In genomic region chr4:89089110-89089509, GRCm38 (mm10) we compare ENCODE assay signal across 24 mouse cellular contexts.
"Had no signal": no experiment of that assay in that cellular context is flagged by ENCODE, and none has a peak within 500 bp of the region (broad histone marks: within the 10 kb centered on the region; RNA-seq: fewer than 3 reads in every experiment).

No protein-coding gene starts in this region.

- H3K27me3 ChIP-seq: heart, embryonic 13.5 days; heart, embryonic 15.5 days; hindbrain, embryonic 13.5 days; hindbrain, embryonic 15.5 days; limb, embryonic 12.5 days; liver, embryonic 13.5 days had no signal

- DNase-seq: gastrocnemius, postnatal 14 days; gastrocnemius, postnatal 36 days; heart, adult 18-20 months; heart, postnatal 14 days; heart, postnatal 36 days; kidney, adult 11 months; kidney, adult 2 months; kidney, postnatal 10 days; kidney, postnatal 25 days; kidney, postnatal 4 days; liver; liver, embryonic 13.5 days had no signal

- H3K4me1 ChIP-seq: heart, embryonic 10.5 days; heart, embryonic 13.5 days; heart, embryonic 15.5 days; hindbrain, embryonic 13.5 days; hindbrain, embryonic 15.5 days; limb, embryonic 10.5 days; limb, embryonic 12.5 days had no signal

- H3K4me2 ChIP-seq: heart, embryonic 13.5 days; heart, embryonic 15.5 days; hindbrain, embryonic 13.5 days; hindbrain, embryonic 15.5 days; limb, embryonic 12.5 days; liver, embryonic 11.5 days; liver, embryonic 13.5 days had no signal

- H3K9ac ChIP-seq: heart, embryonic 13.5 days; heart, embryonic 15.5 days; hindbrain, embryonic 13.5 days; hindbrain, embryonic 15.5 days; limb, embryonic 12.5 days; liver, embryonic 13.5 days had no signal

- H3K36me3 ChIP-seq: heart, embryonic 10.5 days; heart, embryonic 13.5 days; heart, embryonic 15.5 days; hindbrain, embryonic 13.5 days; hindbrain, embryonic 15.5 days; limb, embryonic 10.5 days; limb, embryonic 12.5 days; liver, embryonic 13.5 days had no signal

- H3K4me3 ChIP-seq: heart, embryonic 10.5 days; heart, embryonic 13.5 days; heart, embryonic 15.5 days; hindbrain, embryonic 13.5 days; hindbrain, embryonic 15.5 days; layer of hippocampus, adult 2 months; left cerebral cortex, adult 2 months; limb, embryonic 10.5 days; limb, embryonic 12.5 days; liver, embryonic 13.5 days had no signal

- ATAC-seq: hindbrain, postnatal 0 days; intestine, embryonic 16.5 days had no signal

- H3K27ac ChIP-seq: heart, embryonic 10.5 days; heart, embryonic 13.5 days; heart, embryonic 15.5 days; hindbrain, embryonic 13.5 days; hindbrain, embryonic 15.5 days; hindbrain, postnatal 0 days; layer of hippocampus, adult 2 months; left cerebral cortex, adult 2 months; limb, embryonic 10.5 days; limb, embryonic 12.5 days; liver, embryonic 13.5 days had no signal

- H3K9me3 ChIP-seq: heart, embryonic 10.5 days; heart, embryonic 13.5 days; heart, embryonic 15.5 days; hindbrain, embryonic 13.5 days; hindbrain, embryonic 15.5 days; limb, embryonic 10.5 days; limb, embryonic 12.5 days; liver, embryonic 13.5 days had no signal
